Mouse (Mus musculus): Measurements from ENCODE around the gene Cdcp2. TPM values are rescaled to one million over a fixed set of nuclear protein-coding genes. Genes with fewer than 3 reads are reported as not detected.

The Cdcp2 gene
- total and polyA plus RNA-seq, 3 experiments, result 6.9 to 16.9 (median 13.4) TPM

DNA sequence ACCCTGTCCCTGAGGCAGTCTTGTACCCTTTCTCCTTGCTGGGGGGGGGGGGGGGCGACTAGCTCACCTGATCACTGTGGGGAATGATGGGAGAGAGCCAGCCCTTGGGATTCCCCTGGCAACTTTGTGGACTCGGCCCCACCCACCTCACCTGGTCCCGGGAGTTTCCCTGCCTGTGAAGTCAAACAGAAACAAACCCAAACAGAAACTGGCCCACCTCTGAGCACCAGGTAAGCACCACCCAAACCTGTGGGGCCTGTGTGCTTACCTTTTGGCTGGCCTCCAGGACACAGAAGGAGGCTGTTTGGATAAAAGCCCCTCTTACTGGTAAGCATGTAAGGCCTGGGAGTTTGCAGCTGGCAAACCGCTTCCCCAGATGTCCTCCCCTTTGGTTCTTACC is 22.4 kb downstream of the Cdcp2 start:
- DNase-seq (ENCODE audit: extremely low read depth), result no peak
- H3K9ac ChIP-seq (ENCODE audit: insufficient read depth, low read depth), result no peak overlapping the region
- H3K27me3 ChIP-seq (replicated peaks), result no peaks in the 10 kb centered on the region
- peaks cover 0 to 2% of the 10 kb centered on the region in 2 experiments for H3K36me3 ChIP-seq (replicated peaks in 1 of 2; ENCODE audit: control insufficient read depth in 1 of 2, insufficient read depth in 1 of 2, low read length in 1 of 2)
- in situ Hi-C loops (cut with MboI; ENCODE audit: low pct_ligation_motif_present, low pct_unique_long_range_greater_than_20kb, low sequenced_read_pairs), result no loop called here
- no peaks in the 10 kb centered on the region for H3K9me3 ChIP-seq (replicated peaks; ENCODE audit: low read length)
- no peak overlapping the region for H3K27ac ChIP-seq (ENCODE audit: insufficient read depth, low read depth)
- H3K4me1 ChIP-seq (ENCODE audit: control insufficient read depth in 1 of 2, insufficient read depth in 2 of 2), result peaks cover 0 to 16% of the 10 kb centered on the region in 2 experiments; a peak in 2 of 4 replicates
- no peaks in the 10 kb centered on the region for H3K79me2 ChIP-seq (replicated peaks; ENCODE audit: control insufficient read depth, extremely low read depth, insufficient read depth, poor library complexity, severe bottlenecking)
- dilution Hi-C loops (cut with MboI; ENCODE audit: extremely low pct_ligation_motif_present, extremely low pct_unique_long_range_greater_than_20kb, low sequenced_read_pairs), result no loop called here
- no peak overlapping the region for H3K4me2 ChIP-seq (ENCODE audit: insufficient read depth, low read depth, poor library complexity, severe bottlenecking)
- H3K4me3 ChIP-seq (replicated peaks in 1 of 3; ENCODE audit: low read depth in 2 of 3, low read length in 2 of 3, poor library complexity in 1 of 3), result no peak overlapping the region
- TF ChIP-seq RAD21 (IDR thresholded peaks at IDR 0.05; ENCODE audit: low read depth, low read length) (no peak), EP300 (IDR thresholded peaks at IDR 0.05; ENCODE audit: low read length) (no peak), CHD1 (IDR thresholded peaks at IDR 0.05; ENCODE audit: low read depth, low read length) (no peak), MXI1 (IDR thresholded peaks at IDR 0.05; ENCODE audit: low read depth, low read length) (no peak), TCF12 (IDR thresholded peaks at IDR 0.05; ENCODE audit: low read depth, low read length) (no peak), NRF1 (IDR thresholded peaks at IDR 0.05; ENCODE audit: low read depth, low read length) (no peak), MYC (IDR thresholded peaks at IDR 0.05; ENCODE audit: low read depth, low read length) (no peak)

GRCm38 (mm10) chr4:107120676-107121075 is 24.0 kb downstream of the Cdcp2 start:
- no peak overlapping the region for H3K4me2 ChIP-seq (ENCODE audit: insufficient read depth, low read depth, poor library complexity, severe bottlenecking)
- H3K27ac ChIP-seq (ENCODE audit: insufficient read depth, low read depth), result no peak overlapping the region
- no peak overlapping the region for H3K9ac ChIP-seq (ENCODE audit: insufficient read depth, low read depth)
- peaks cover 0 to 22% of the 10 kb centered on the region in 2 experiments; a peak in 2 of 4 replicates for H3K4me1 ChIP-seq (ENCODE audit: control insufficient read depth in 1 of 2, insufficient read depth in 2 of 2)
- in situ Hi-C loops (cut with MboI; ENCODE audit: low pct_ligation_motif_present, low pct_unique_long_range_greater_than_20kb, low sequenced_read_pairs) (no loop called here), dilution Hi-C loops (cut with MboI; ENCODE audit: extremely low pct_ligation_motif_present, extremely low pct_unique_long_range_greater_than_20kb, low sequenced_read_pairs) (no loop called here)
- H3K9me3 ChIP-seq (replicated peaks; ENCODE audit: low read length), result no peaks in the 10 kb centered on the region
- DNase-seq (ENCODE audit: extremely low read depth), result no peak
- TF ChIP-seq CTCF (conservative IDR thresholded peaks at IDR 0.05 in 1 of 2, IDR thresholded peaks at IDR 0.05 in 1 of 2; ENCODE audit: low read depth in 2 of 2, low read length in 2 of 2) (no peak), CHD2 (IDR thresholded peaks at IDR 0.05; ENCODE audit: low read length) (no peak), UBTF (IDR thresholded peaks at IDR 0.05; ENCODE audit: low read depth, low read length) (no peak), ZMIZ1 (IDR thresholded peaks at IDR 0.05; ENCODE audit: low read depth, low read length) (no peak), JUN (IDR thresholded peaks at IDR 0.05; ENCODE audit: insufficient read depth, low read depth, low read length) (no peak), ZKSCAN1 (IDR thresholded peaks at IDR 0.05; ENCODE audit: borderline replicate concordance, low read depth, low read length) (no peak), JUND (conservative IDR thresholded peaks at IDR 0.05; ENCODE audit: low read depth, low read length) (no peak), TBP (conservative IDR thresholded peaks at IDR 0.05; ENCODE audit: low read depth, low read length) (no peak), KAT2A (IDR thresholded peaks at IDR 0.05; ENCODE audit: insufficient replicate concordance, low read length) (no peak), MAZ (IDR thresholded peaks at IDR 0.05; ENCODE audit: low read depth, low read length) (no peak), ZNF384 (IDR thresholded peaks at IDR 0.05; ENCODE audit: low read depth, low read length) (no peak), CHD1 (IDR thresholded peaks at IDR 0.05; ENCODE audit: low read depth, low read length) (no peak), GABPA (IDR thresholded peaks at IDR 0.05; ENCODE audit: insufficient replicate concordance, low read depth, low read length) (no peak), MYC (IDR thresholded peaks at IDR 0.05; ENCODE audit: low read depth, low read length) (no peak), POLR2AphosphoS2 (IDR thresholded peaks at IDR 0.05; ENCODE audit: low read depth, low read length) (no peak)
- H3K79me2 ChIP-seq (replicated peaks; ENCODE audit: control insufficient read depth, extremely low read depth, insufficient read depth, poor library complexity, severe bottlenecking), result no peaks in the 10 kb centered on the region
- no peak overlapping the region for H3K4me3 ChIP-seq (replicated peaks in 1 of 3; ENCODE audit: low read depth in 2 of 3, low read length in 2 of 3, poor library complexity in 1 of 3)
- H3K27me3 ChIP-seq (replicated peaks), result no peaks in the 10 kb centered on the region
- no peaks in the 10 kb centered on the region for H3K36me3 ChIP-seq (replicated peaks in 1 of 2; ENCODE audit: control insufficient read depth in 1 of 2, insufficient read depth in 1 of 2, low read length in 1 of 2)
